Mouse (Mus musculus) neural tube, embryonic 11.5 days (tissue): ENCODE measurements around the gene A2ml1. TPM values are rescaled to one million over a fixed set of nuclear protein-coding genes. Genes with fewer than 3 reads are reported as not detected.

ENCODE experiments used
- ATAC-seq: fragments of 200-750 bp; cut with Nextera tagmentation; 2 replicates; pipeline ENCODE4 v1.8.0; 2017; ENCODE audit warnings: moderate number of reproducible peaks, mild to moderate bottlenecking, moderate TSS enrichment, moderate library complexity; ENCODE audit not compliant: insufficient read depth, low FRiP score, low TSS enrichment
- DNase-seq: peaks from one replicate; pipeline ENCODE4 v3.0.0-alpha.2; 2015; ENCODE audit warnings: low spot score
- H3K27ac ChIP-seq: fragments of 300-500 bp; sonication (generic); 2 replicates; pipeline ENCODE4 v1.5.1; 2014; ENCODE audit warnings: low read depth, mild to moderate bottlenecking, low read length
- H3K27me3 ChIP-seq: fragments of 300-500 bp; sonication (generic); 2 replicates; pipeline ENCODE4 v1.6.1; 2014; ENCODE audit warnings: mild to moderate bottlenecking, low read length, mixed read lengths; ENCODE audit not compliant: control insufficient read depth, insufficient read depth
- H3K36me3 ChIP-seq: fragments of 300-500 bp; sonication (generic); 2 replicates; pipeline ENCODE4 v1.6.1; 2014; ENCODE audit warnings: mild to moderate bottlenecking, low read length, moderate library complexity, mixed read lengths; ENCODE audit not compliant: control insufficient read depth, insufficient read depth
- H3K4me1 ChIP-seq: fragments of 300-500 bp; sonication (generic); 2 replicates; pipeline ENCODE4 v1.6.1; 2014; ENCODE audit warnings: low read length, mixed read lengths; ENCODE audit not compliant: control insufficient read depth, insufficient read depth
- H3K4me2 ChIP-seq: fragments of 300-500 bp; sonication (generic); 2 replicates; pipeline ENCODE4 v1.6.1; 2014; ENCODE audit warnings: low read depth, mild to moderate bottlenecking, moderate library complexity
- H3K4me3 ChIP-seq: fragments of 300-500 bp; sonication (generic); 2 replicates; pipeline ENCODE4 v1.5.1; 2014; ENCODE audit warnings: low read depth, low read length
- H3K9ac ChIP-seq: fragments of 300-500 bp; sonication (generic); 2 replicates; pipeline ENCODE4 v1.6.1; 2014; ENCODE audit warnings: mild to moderate bottlenecking, low read length
- H3K9me3 ChIP-seq: fragments of 300-500 bp; sonication (generic); 2 replicates; pipeline ENCODE4 v1.6.1; 2016; ENCODE audit warnings: low read length; ENCODE audit not compliant: control insufficient read depth
- WGBS: fragments of 180-500 bp; shearing (Covaris S2); extraction: QIAGEN DNeasy Blood & Tissue Kit; methylation state at CpG from one replicate; pipeline ENCODE4 v1.1.7; 2014; 5-methylcytosine and 5-hydroxymethylcytosine counted together
- polyA plus RNA-seq: library from polyadenylated mRNA; unstranded; fragments of >200 nt; fragmentation: Nextera tagmentation; extraction: Ambion mirVana; gene quantifications from 2 replicates; pipeline ENCODE4 v1.2.1, GENCODE M21; 2014

Gene A2ml1
- polyA plus RNA-seq, 1 experiment from 2014 or later = not detected

DNA sequence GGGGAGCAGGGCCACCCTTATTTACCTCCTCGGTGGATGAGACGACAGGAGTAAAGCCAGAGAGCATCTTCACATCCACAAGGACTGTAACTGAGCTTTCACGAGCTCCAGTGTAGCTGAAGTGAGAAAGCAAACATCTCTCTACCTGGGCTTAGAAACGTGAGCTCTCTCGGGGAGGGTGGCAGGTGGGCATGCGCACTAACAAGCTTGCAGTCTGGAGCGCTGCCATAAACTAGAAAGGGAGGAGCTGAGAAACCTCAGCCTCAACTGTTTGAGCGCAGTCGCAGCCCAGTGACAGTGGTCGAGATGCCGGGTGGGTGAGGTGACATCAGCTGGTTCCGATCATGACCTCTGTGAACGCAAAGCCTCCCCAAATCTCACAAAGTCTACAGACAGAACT, 38.2 kb downstream of the A2ml1 start:
- H3K9ac ChIP-seq = no peak overlapping the region
- no peaks in the 10 kb centered on the region for H3K9me3 ChIP-seq
- no peak for ATAC-seq
- H3K4me2 ChIP-seq = no peak overlapping the region
- H3K36me3 ChIP-seq = no peaks in the 10 kb centered on the region
- no peaks in the 10 kb centered on the region for H3K4me1 ChIP-seq
- no peak overlapping the region for H3K4me3 ChIP-seq
- no peak for DNase-seq
- 75% methylated on average over 13 of the region's 13 CpGs for WGBS
- no peak overlapping the region for H3K27ac ChIP-seq
- H3K27me3 ChIP-seq = no peaks in the 10 kb centered on the region

DNA sequence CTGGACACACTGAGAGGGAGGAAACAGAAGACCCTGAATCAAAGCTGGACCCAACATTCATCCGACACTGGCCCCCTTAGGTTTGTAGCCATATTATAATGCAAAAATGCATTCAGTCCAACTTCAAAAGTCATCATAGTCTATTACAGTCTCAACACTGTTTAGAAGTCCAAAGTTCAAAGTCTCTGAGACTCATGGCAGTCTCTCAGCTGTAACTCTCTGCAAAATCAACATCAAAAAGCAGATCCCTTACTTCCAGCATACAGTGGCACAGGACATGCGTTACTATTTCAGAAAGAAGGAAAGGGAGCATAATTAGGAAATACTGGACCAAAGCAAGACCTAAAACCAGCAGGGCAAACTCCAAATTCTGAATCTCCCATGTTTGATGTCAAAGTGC, 46.2 kb downstream of the A2ml1 start:
- no peaks in the 10 kb centered on the region for H3K27me3 ChIP-seq
- H3K36me3 ChIP-seq = no peaks in the 10 kb centered on the region
- DNase-seq = no peak
- no peak for ATAC-seq
- 90% methylated on average over 2 of the region's 2 CpGs for WGBS
- no peak overlapping the region for H3K4me3 ChIP-seq
- H3K9ac ChIP-seq = no peak overlapping the region
- H3K27ac ChIP-seq = no peak overlapping the region
- H3K9me3 ChIP-seq = no peaks in the 10 kb centered on the region
- H3K4me1 ChIP-seq = no peaks in the 10 kb centered on the region
- no peak overlapping the region for H3K4me2 ChIP-seq

GRCm38 (mm10) chr6:128533296-128533695, 48.1 kb downstream of the A2ml1 start:
- no peak overlapping the region for H3K4me3 ChIP-seq
- DNase-seq (no peak), ATAC-seq (no peak)
- no peak overlapping the region for H3K4me2 ChIP-seq
- H3K27ac ChIP-seq = no peak overlapping the region
- 90% methylated on average over 6 of the region's 6 CpGs for WGBS
- H3K9me3 ChIP-seq = no peaks in the 10 kb centered on the region
- no peaks in the 10 kb centered on the region for H3K36me3 ChIP-seq
- no peak overlapping the region for H3K9ac ChIP-seq
- H3K4me1 ChIP-seq = no peaks in the 10 kb centered on the region
- no peaks in the 10 kb centered on the region for H3K27me3 ChIP-seq

DNA sequence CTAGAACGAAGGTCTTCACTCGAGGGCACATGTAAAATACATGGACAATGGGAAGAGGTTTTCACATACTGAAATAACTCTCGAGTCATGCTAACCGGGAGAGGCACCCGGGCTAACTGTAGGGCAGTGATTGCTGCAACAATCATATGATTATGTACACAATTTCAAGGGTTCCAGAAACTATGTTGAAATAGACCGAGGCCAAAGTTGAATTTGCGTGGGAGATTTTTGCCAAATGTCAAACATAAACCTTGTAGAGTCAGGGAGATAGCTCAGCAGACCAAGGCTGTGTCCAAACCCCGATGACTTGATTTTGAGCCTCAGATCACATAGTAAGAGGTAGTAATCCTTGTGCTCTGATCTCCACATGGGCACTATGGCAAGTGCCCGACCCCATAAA, 48.7 kb downstream of the A2ml1 start:
- DNase-seq (no peak), ATAC-seq (no peak)
- H3K36me3 ChIP-seq = no peaks in the 10 kb centered on the region
- no peak overlapping the region for H3K9ac ChIP-seq
- no peak overlapping the region for H3K4me3 ChIP-seq
- H3K27ac ChIP-seq = no peak overlapping the region
- no peaks in the 10 kb centered on the region for H3K9me3 ChIP-seq
- 91% methylated on average over 9 of the region's 9 CpGs for WGBS
- H3K4me1 ChIP-seq = no peaks in the 10 kb centered on the region
- no peaks in the 10 kb centered on the region for H3K27me3 ChIP-seq
- H3K4me2 ChIP-seq = no peak overlapping the region

- H3K9me3 ChIP-seq = no peaks in the 10 kb centered on the region
- WGBS = 81% methylated on average over 4 of the region's 4 CpGs
- ATAC-seq = no peak
- H3K4me1 ChIP-seq = no peaks in the 10 kb centered on the region
- no peaks in the 10 kb centered on the region for H3K36me3 ChIP-seq
- H3K27ac ChIP-seq = no peak overlapping the region
- H3K4me2 ChIP-seq = no peak overlapping the region
- no peak overlapping the region for H3K4me3 ChIP-seq
- no peak overlapping the region for H3K9ac ChIP-seq
- H3K27me3 ChIP-seq = no peaks in the 10 kb centered on the region
- DNase-seq = no peak
Measured at GRCm38 (mm10) chr6:128528491-128528890, 52.9 kb downstream of the A2ml1 start.

DNA sequence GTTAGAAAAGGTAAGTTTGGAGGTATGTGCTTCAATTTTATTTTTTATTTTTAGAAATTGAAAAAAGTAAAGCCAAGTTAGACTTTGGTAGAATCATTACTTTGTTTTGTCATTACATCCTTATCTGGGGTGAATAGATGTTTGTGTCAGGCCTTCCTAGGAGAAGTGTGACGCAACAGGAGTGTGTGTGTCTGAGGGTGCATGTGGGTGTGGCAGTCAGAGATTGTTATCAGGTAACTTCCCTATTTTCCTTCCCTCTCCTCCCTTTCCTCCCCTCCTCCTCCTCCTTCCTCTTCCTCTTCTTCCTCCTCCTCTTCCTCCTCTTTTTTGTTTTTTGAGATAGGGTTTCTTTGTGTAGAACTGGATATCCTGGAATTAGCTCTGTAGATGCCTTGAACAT, 54.3 kb downstream of the A2ml1 start:
- 85% methylated on average over 1 of the region's 1 CpGs for WGBS
- Histone ChIP-seq H3K4me1 (no peaks in the 10 kb centered on the region), H3K9me3 (no peaks in the 10 kb centered on the region), H3K4me3 (no peak overlapping the region), H3K9ac (no peak overlapping the region), H3K4me2 (no peak overlapping the region), H3K27ac (no peak overlapping the region), H3K36me3 (no peaks in the 10 kb centered on the region), H3K27me3 (no peaks in the 10 kb centered on the region)
- DNase-seq (no peak), ATAC-seq (no peak)

DNA sequence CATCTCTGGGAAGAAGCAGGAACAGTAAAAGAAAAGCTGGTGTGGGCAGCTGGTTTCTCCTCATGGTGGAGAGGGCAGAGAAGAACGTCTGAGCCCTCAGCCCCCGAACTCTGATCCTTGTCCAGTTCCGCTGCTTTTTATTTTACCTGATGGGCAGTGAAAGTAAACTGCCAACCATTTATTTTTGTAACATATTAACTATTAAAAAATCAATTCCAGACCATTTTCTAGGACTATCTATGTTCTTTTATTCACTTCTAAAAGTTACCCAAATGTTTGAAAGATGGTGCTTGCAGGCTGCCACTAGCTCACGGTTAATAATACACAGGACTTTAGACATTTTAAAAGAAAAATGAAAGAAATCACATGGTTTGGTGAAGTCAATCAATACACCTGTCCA, 54.8 kb downstream of the A2ml1 start, which contains the start of gene Pzp:
Gene Pzp (minus strand): TSS at position 120 of the 400 bp plus-strand sequence.
- DNase-seq (no peak), ATAC-seq (no peak)
- Histone ChIP-seq H3K27ac (no peak within 1 kb of the TSS), H3K36me3 (no peaks in the 10 kb centered on the region), H3K4me2 (no peak within 1 kb of the TSS), H3K4me1 (no peaks in the 10 kb centered on the region), H3K4me3 (no peak within 1 kb of the TSS), H3K9me3 (no peaks in the 10 kb centered on the region), H3K9ac (no peak within 1 kb of the TSS), H3K27me3 (no peaks in the 10 kb centered on the region)
- 92% methylated on average over 4 of the region's 4 CpGs for WGBS

DNA sequence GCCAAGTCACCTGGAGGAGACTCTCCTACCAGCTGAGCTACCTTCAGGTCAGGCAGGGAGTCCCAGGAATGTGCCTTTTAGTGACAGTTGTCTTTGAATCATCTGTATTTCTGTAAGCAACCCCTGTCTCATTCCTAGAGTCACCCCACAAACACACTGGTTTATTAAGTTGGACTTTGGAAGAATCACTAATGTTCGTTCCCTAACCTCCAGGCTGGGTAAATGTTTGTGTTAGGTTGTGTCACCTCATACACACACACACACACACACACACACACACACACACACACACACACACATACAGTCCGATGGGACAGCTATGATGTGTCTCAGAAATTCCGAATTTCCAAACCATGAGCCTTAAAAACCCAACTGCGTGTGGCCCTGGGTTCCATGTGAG, 55.6 kb downstream of the A2ml1 start:
- H3K9ac ChIP-seq = no peak overlapping the region
- ATAC-seq (no peak), DNase-seq (no peak)
- 92% methylated on average over 4 of the region's 4 CpGs for WGBS
- no peaks in the 10 kb centered on the region for H3K27me3 ChIP-seq
- H3K27ac ChIP-seq = no peak overlapping the region
- H3K9me3 ChIP-seq = no peaks in the 10 kb centered on the region
- H3K4me1 ChIP-seq = no peaks in the 10 kb centered on the region
- no peaks in the 10 kb centered on the region for H3K36me3 ChIP-seq
- H3K4me3 ChIP-seq = no peak overlapping the region
- H3K4me2 ChIP-seq = no peak overlapping the region

GRCm38 (mm10) chr6:128523360-128523759, 58.0 kb downstream of the A2ml1 start:
- DNase-seq = no peak
- 94% methylated on average over 3 of the region's 3 CpGs for WGBS
- no peaks in the 10 kb centered on the region for H3K36me3 ChIP-seq

More at GRCm38 (mm10) chr6:128523360-128523759, 58.0 kb downstream of the A2ml1 start:
- ATAC-seq = no peak
- no peaks in the 10 kb centered on the region for H3K27me3 ChIP-seq
- no peak overlapping the region for H3K4me2 ChIP-seq
- H3K9me3 ChIP-seq = no peaks in the 10 kb centered on the region
- H3K9ac ChIP-seq = no peak overlapping the region
- no peak overlapping the region for H3K27ac ChIP-seq
- no peaks in the 10 kb centered on the region for H3K4me1 ChIP-seq
- no peak overlapping the region for H3K4me3 ChIP-seq
